Mouse (Mus musculus) testis, adult 2 months (tissue): ENCODE measurements around the gene Otud7a.

ENCODE experiments used
- CTCF ChIP-seq: fragments of 200-500 bp; IDR thresholded peaks from 2 replicates; pipeline ENCODE4 v1.5.1; 2012; ENCODE audit warnings: low read depth, mild to moderate bottlenecking, inconsistent platforms, low read length, moderate library complexity; ENCODE audit not compliant: control insufficient read depth, insufficient read depth, insufficient replicate concordance
- POLR2A ChIP-seq: fragments of 200-500 bp; IDR thresholded peaks from 2 replicates; pipeline ENCODE4 v1.6.1; 2012; ENCODE audit warnings: low read depth, mild to moderate bottlenecking, inconsistent platforms, low read length, moderate library complexity; ENCODE audit not compliant: control insufficient read depth

- TF ChIP-seq CTCF (no peak), POLR2A (no peak)
These were observed 280.6 kb downstream of the Otud7a start for GRCm38 (mm10) chr7:63725040-63725729.
